Mouse (Mus musculus): ENCODE measurements around the gene 4921511M17Rik.
"Not testable (repeated sequence)": the region's sequence is repeated elsewhere in the genome, so short reads cannot be mapped to it uniquely, and the experiment has no call there.

4921511M17Rik gene

DNA sequence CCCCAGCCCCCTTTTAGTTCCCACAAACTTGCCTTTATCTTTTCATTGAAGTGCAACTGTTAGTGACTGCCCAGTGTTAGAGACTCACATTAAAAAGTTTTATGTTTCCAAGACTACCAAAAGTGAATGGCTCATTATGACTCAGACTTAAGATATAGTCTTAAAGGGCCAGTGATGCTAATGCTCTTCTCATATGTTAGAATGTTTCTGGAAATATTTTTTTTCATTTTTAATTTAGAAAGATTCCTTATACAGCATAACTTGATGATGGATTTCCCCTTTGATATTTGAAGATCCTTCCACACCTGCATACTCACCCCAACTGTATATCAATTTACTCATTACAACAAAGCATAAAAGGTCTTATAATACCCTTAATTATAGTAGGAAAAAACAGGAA is at the start of gene 4921511M17Rik:
Gene 4921511M17Rik, minus strand, starts transcription at position 101 of the 400 bp plus-strand sequence.
- DNase-seq (ENCODE audit: low read depth, low spot score) = not testable (repeated sequence)

DNA sequence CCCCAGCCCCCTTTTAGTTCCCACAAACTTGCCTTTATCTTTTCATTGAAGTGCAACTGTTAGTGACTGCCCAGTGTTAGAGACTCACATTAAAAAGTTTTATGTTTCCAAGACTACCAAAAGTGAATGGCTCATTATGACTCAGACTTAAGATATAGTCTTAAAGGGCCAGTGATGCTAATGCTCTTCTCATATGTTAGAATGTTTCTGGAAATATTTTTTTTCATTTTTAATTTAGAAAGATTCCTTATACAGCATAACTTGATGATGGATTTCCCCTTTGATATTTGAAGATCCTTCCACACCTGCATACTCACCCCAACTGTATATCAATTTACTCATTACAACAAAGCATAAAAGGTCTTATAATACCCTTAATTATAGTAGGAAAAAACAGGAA is 21.3 kb upstream of the 4921511M17Rik start, which contains the start of gene Gm10057:
Gene Gm10057, minus strand, starts transcription at position 101 of the 400 bp plus-strand sequence.
- DNase-seq (ENCODE audit: low read depth, low spot score) = not testable (repeated sequence)

DNA sequence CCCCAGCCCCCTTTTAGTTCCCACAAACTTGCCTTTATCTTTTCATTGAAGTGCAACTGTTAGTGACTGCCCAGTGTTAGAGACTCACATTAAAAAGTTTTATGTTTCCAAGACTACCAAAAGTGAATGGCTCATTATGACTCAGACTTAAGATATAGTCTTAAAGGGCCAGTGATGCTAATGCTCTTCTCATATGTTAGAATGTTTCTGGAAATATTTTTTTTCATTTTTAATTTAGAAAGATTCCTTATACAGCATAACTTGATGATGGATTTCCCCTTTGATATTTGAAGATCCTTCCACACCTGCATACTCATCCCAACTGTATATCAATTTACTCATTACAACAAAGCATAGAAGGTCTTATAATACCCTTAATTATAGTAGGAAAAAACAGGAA is 21.1 kb downstream of the 4921511M17Rik start, which contains the start of gene Samt1:
Gene Samt1, minus strand, starts transcription at position 101 of the 400 bp plus-strand sequence.
- DNase-seq (ENCODE audit: low read depth, low spot score) = not testable (repeated sequence)

DNA sequence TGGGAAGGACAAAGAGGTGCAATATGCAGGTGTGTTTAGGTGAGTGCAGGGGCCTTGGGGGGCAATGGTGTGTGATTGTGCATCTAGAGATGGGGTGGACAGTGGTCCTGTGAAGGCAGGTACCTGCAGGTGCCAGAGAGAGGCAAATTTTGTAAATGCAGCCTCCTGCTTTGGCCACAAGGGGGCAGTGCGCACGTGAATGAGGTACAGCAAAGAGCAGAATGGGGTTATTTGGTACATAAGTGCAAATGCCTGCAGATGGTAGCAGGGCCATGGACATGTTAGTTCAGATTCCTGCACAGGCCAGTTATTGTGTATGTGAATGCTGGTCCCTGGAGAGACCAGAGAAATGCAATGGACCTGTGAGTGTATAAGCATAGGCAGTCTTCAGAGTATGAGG is 56.7 kb downstream of the 4921511M17Rik start:
- DNase-seq (ENCODE audit: low read depth, low spot score) = not testable (repeated sequence)

DNA sequence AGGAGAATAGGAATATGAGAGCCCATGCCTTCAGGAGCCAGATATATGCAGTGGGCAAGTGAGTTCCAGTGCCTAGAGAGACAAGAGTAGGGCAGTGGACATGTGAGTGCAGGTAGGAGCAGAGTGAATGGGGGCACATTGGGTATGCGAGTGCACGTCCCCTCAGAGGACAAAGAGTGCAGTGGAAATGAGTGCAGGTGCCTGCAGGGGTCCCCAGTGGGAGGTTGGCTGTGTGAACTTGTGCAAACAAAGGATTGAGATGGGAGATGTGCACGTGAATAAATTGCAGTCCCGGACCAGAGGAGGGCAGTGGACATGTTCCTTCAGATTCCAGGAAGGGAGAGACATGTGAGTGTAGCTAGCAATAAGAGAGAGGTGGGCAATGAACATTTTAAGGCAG is 57.2 kb downstream of the 4921511M17Rik start:
- not testable (repeated sequence) for DNase-seq (ENCODE audit: low read depth, low spot score)

DNA sequence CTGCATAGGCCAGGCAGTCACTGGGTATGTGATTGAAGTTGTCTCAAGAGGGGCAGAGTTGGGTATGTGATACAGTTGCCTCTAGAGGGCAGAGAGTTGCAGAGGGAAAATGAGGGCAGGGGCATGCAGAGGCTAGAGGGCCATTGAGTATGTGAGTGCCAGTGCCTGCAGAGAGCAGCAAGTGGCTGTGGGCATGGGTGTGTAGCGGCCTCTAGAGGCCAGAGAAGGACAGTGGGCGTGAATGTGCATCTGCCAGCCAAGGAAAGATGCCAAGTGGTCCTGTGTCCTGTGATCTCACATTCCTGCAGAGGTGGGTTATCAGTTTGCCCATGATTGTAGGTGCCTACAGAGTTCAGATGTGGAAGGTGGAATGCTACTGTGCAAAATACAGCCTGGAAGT is 59.2 kb downstream of the 4921511M17Rik start:
- DNase-seq (ENCODE audit: low read depth, low spot score) = no peak

Data from embryo, embryonic 11.5 days (tissue).